Mouse (Mus musculus) macrophage (primary cell): ENCODE measurements around the gene Hnrnpul1. TPM values are rescaled to one million over a fixed set of nuclear protein-coding genes. Genes with fewer than 3 reads are reported as not detected.
A peak's percentile ranks its signal among the peaks of the same experiment; 100 is the strongest.
"Not testable (repeated sequence)": the region's sequence is repeated elsewhere in the genome, so short reads cannot be mapped to it uniquely, and the experiment has no call there.

Experiments
- H3K27ac ChIP-seq: fragments of 350-480 bp; formaldehyde crosslinking; 2 replicates; pipeline ENCODE4 v1.9.0; 2021
- H3K36me3 ChIP-seq: fragments of 350-480 bp; formaldehyde crosslinking; 2 replicates; pipeline ENCODE4 v1.9.0; 2021; ENCODE audit errors: inconsistent target
- H3K4me3 ChIP-seq: fragments of 350-480 bp; formaldehyde crosslinking; 2 replicates; pipeline ENCODE4 v1.9.0; 2021; ENCODE audit errors: inconsistent target
- H3K79me2 ChIP-seq: fragments of 350-480 bp; formaldehyde crosslinking; 2 replicates; pipeline ENCODE4 v1.9.0; 2021; ENCODE audit errors: inconsistent target
- WGBS: methylation state at CpG from one replicate; pipeline ENCODE4 v1.1.7; 2026; ENCODE audit warnings: inconsistent platforms; ENCODE audit not compliant: missing documents; 5-methylcytosine and 5-hydroxymethylcytosine counted together
- polyA plus RNA-seq: library from polyadenylated mRNA; stranded (reverse); fragments of 250-400 nt; gene quantifications from 3 replicates; pipeline ENCODE4 v1.2.4, GENCODE M21; 2018; ENCODE audit warnings: inconsistent platforms

Gene Hnrnpul1
- polyA plus RNA-seq, 1 experiment from 2014 or later = 149 TPM

DNA sequence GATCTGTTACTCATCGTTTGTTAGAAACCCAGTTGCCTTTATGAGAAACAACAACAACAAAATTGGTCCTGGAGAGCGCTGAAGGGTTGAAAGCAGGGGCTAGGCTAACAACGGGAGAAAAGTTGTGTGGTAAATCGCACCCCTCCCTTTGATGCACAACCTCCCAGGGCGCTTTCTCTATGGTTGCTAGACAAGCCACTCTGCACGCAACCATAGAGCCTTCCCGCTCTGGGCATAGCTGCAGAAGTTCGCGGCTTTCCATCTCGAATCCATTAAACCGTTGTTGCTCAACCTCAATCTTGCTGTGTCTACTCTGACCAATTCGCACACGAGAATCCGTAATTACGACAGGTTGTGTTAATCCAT lies 894 bp upstream of the Hnrnpul1 start:
- Histone ChIP-seq H3K4me3 (peak overlapping the region; percentile 48), H3K27ac (peak overlapping the region; percentile 94), H3K79me2 (peaks cover 37% of the 10 kb centered on the region), H3K36me3 (peaks cover 18% of the 10 kb centered on the region)
- 0% methylated on average over 15 of the region's 15 CpGs for WGBS

DNA sequence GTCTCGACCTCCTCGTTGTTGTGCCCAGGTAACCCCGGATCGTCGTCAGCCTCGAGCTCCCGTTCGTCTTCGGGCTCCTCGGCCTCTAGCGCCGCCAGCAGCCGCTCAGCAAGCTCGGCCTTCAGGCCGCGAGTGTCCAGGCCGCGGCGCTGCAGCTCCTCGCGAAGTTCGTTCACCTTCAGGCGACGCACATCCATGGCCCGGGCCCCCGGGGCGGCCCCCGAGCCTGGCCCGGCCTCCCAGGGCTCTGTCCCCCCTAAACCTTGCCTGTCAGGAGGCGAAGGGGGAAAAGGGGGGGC lies 169 bp downstream of the Hnrnpul1 start:
- H3K36me3 ChIP-seq = peaks cover 24% of the 10 kb centered on the region; the same call in 1 of the 2 replicates
- H3K27ac ChIP-seq = peak overlapping the region; percentile 68
- peak overlapping the region; percentile 84; the same call in 1 of the 2 replicates for H3K4me3 ChIP-seq
- H3K79me2 ChIP-seq = peaks cover 48% of the 10 kb centered on the region
- under 1% methylated on average over 30 of the region's 30 CpGs for WGBS

DNA sequence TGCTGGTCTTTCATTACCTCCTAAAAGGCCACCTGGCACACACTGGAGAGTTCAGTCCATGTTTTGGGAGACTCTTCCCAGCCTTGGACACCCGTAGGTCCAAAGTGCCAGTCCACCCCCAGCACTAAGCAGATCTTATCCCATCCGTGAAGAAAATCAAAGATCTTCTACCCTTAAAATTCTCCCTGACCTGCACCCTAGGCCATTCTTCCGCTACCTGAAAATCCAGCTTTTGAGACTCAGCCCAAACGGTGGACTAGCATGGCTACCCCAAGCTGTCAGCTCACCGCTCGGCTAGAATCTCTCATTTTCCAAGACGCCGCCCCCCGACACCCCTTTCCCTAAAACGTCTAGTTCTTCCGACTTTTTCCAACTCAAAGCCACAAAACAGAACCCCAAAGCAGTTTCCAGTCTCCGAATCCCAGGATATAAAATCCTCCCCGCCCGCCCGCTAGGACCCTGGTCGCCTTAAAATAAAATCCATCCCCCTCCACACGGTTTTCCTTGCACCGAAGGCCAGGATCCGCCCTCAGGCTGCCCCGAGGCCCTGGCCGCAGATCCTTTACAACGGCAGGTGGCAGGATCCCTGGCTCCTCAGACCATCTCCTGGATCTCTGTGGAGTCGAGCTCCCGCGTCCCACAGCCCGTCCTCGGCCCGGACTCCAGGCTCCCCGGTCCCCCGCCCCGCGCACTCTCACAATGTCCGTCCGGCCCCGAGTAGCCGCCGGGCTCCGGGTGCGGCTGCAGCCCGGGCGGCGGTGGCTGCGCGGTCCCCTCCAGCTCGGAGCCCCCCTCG lies 716 bp downstream of the Hnrnpul1 start:
- Histone ChIP-seq H3K36me3 (peaks cover 29% of the 10 kb centered on the region; the same call in 1 of the 2 replicates), H3K4me3 (peak overlapping the region; percentile 84), H3K79me2 (peaks cover 53% of the 10 kb centered on the region), H3K27ac (peak overlapping the region; percentile 68)
- WGBS = under 1% methylated on average over 43 of the region's 46 CpGs

DNA sequence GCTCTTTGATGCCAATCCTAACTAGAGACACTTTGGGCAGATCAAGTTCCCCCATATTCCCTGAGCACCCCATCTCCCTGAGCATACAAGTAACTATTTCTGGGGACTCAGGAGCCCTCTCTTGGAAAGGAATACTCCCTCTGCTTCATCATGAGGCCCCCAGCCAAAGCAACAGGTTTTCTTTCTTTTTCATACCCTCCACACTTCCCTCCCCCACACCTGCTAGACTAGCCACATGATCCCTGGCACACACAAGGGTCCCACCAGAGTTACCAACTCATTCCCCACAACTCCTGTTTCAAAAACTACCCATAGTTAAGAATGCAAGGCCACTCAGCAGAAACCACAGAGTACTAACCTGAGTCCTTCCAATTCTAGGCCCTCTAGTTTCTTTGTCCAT lies 1.5 kb downstream of the Hnrnpul1 start:
- Histone ChIP-seq H3K27ac (peak overlapping the region; percentile 68), H3K36me3 (peaks cover 31% of the 10 kb centered on the region; the same call in 1 of the 2 replicates), H3K79me2 (peaks cover 61% of the 10 kb centered on the region), H3K4me3 (peak overlapping the region; percentile 84)

DNA sequence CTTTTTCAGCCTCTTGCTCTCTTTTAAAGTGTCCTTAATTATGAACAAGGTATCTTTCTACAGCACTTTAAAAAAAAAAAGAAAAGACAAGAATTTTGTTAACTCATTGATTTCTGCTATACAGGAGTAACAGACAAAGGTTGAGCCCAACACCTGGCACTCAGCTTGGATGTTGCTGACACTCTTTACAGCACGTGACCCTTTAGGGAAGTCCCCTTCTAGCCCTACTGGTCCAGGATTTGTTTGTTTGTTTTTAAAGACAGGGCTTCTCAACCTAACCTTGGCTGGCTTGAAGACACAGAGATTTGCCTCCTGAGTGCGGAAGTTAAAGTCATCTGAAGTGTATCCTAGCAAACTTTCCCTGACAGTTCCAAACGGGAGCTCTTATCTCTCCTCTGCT lies 7.7 kb downstream of the Hnrnpul1 start:
- no peak overlapping the region for H3K4me3 ChIP-seq
- peaks cover 72% of the 10 kb centered on the region for H3K79me2 ChIP-seq
- peaks cover 94% of the 10 kb centered on the region for H3K36me3 ChIP-seq
- 87% methylated on average over 3 of the region's 3 CpGs for WGBS
- H3K27ac ChIP-seq = no peak overlapping the region

DNA sequence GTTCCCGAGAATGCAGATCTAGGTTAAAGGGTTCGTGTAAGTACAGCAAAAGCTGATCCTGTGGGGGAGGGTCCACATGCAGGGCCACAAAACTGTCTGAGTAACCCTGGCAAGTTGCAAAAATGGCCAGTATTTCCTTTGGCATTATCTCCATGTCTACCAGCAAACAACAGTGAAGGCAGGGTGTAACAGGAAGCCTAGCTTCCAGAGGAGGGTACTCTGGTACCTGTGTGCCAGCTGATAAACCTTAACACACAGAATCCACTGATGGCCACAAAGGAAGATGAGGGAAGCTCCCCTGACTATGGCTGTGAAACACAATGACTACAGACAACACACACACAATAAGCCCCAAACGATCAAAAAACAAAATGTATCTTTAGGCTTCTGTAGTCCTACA lies 16.3 kb downstream of the Hnrnpul1 start:
- Histone ChIP-seq H3K27ac (no peak overlapping the region), H3K36me3 (peaks cover 78% of the 10 kb centered on the region), H3K79me2 (peaks cover 59% of the 10 kb centered on the region), H3K4me3 (no peak overlapping the region)
- WGBS = 83% methylated on average over 3 of the region's 3 CpGs

DNA sequence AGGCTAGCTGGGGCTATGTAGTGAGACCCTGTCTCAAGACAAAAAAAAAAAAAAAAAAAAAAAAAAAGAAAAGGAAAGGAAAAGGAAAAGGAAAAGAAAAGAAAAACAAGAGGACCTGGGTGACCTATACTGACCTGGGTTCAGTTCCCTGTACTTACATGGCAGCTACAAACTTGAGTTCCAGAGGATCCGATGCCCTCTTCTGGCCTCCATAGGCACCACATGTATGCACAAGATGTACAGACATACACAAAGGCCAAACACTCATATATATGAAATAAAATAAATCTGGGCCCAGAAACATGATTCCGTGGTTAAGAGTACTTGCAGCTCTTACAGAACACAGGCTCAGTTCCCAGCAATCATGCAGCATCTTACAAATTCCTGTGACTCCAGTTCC lies 17.6 kb downstream of the Hnrnpul1 start:
- Histone ChIP-seq H3K79me2 (peaks cover 53% of the 10 kb centered on the region), H3K36me3 (peaks cover 77% of the 10 kb centered on the region), H3K27ac (no peak overlapping the region), H3K4me3 (no peak overlapping the region)
- WGBS = 94% methylated on average over 2 of the region's 2 CpGs

DNA sequence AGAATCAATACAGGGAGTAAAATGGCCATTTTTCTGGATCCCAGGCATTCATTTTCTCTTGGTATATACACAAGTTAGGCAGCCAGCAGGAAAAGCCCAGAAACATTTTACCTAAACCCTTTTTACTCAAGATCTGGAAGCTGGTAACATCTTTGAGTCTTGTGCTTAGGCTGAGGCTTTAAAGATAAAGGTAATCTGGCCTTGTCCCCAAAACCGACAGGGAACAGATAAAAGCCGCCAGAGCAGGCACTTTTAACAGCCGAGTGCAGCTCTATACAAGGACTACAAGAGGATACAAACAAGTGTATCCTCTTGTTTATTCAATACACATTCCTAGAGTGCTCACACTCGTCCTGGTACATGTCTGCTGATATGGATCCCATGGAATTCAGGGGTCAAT lies 19.6 kb downstream of the Hnrnpul1 start:
- peaks cover 60% of the 10 kb centered on the region for H3K79me2 ChIP-seq
- no peak overlapping the region for H3K4me3 ChIP-seq
- no peak overlapping the region for H3K27ac ChIP-seq
- H3K36me3 ChIP-seq = peaks cover 64% of the 10 kb centered on the region
- 93% methylated on average over 4 of the region's 4 CpGs for WGBS

DNA sequence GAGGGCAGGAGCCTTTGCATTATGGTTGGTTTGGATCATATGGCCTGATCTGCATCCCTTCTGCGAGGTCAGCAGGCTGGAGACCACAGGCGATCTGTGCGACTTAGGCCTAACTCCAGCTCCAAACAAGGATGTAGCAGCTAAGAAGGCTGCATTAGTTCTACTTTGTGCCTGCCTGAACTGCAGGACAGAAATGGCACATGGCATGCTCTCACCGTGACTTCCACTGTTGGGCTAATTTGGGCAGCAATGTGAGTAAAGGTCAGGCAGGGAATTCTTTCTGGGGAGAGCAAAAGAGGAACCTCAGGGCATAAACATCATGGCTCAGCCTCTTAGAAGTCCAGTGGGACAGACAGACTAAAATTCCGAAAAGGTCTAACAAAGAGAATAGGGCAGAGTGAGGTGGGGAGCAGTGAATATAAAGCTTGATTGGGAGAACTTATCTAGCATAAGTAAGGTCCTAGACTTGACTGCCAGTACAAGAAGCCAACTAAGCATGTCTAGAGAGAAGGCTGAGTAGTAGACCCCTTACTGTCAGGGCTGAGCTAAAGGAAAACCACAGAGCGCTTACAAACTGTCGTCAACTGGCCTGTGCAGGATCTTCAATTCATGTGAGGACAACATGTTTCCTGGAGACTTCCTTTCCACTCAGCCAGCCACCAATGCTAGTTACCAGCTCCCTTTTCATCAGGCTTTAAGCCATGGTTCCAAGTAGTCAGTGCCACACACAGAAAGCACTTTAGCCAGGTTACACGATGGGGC lies 23.1 kb downstream of the Hnrnpul1 start:
- peaks cover 53% of the 10 kb centered on the region; the same call in 1 of the 2 replicates for H3K79me2 ChIP-seq
- H3K4me3 ChIP-seq = no peak overlapping the region
- H3K27ac ChIP-seq = peak overlapping the region; percentile 83
- WGBS = 23% methylated on average over 8 of the region's 8 CpGs
- H3K36me3 ChIP-seq = peaks cover 68% of the 10 kb centered on the region

DNA sequence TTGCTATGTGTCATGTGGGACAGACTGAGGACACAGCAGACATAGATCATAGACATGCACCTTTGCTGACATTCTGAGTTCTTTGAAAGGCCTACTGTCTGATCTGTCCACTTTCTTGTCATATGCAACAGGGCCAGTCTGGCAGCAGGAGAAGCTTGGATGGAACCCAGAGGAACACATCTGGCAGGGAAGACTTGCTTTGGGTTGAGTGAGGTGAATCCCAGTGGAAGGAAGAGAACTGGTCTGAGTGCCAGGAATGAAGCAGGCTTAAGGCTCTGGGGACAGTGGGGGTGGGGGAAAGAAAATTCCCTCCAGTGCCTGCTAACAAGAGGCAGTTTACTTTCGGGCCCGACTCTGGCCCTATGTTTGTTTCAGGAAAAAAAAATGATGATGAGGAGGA lies 24.7 kb downstream of the Hnrnpul1 start:
- Histone ChIP-seq H3K4me3 (no peak overlapping the region), H3K36me3 (peaks cover 67% of the 10 kb centered on the region), H3K79me2 (peaks cover 37% of the 10 kb centered on the region; the same call in 1 of the 2 replicates), H3K27ac (peak overlapping the region; percentile 83)
- WGBS = 93% methylated on average over 2 of the region's 2 CpGs

DNA sequence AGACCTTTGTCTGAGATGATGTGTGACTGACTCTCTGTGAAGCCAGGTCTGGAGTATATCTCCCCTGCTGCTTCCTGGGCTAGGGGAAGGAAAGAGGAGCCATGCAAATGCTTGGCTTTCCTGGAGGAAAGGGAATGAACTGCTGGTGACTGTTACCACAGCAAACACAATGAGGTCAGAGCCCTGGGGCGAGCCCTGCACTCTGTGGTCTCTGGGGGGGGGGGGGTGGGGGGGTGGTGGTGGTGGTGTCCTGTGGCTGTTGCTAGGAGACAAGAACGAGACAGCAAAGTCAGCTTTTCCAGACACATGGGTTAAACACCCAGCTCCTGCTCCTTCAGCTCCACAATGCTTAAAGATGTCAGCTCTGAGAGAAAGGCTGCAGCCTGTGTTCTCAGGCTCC lies 25.2 kb downstream of the Hnrnpul1 start:
- H3K27ac ChIP-seq = peak overlapping the region; percentile 83
- no peak overlapping the region for H3K4me3 ChIP-seq
- WGBS = no CpG with 5 or more reads among the region's 2 CpGs

DNA sequence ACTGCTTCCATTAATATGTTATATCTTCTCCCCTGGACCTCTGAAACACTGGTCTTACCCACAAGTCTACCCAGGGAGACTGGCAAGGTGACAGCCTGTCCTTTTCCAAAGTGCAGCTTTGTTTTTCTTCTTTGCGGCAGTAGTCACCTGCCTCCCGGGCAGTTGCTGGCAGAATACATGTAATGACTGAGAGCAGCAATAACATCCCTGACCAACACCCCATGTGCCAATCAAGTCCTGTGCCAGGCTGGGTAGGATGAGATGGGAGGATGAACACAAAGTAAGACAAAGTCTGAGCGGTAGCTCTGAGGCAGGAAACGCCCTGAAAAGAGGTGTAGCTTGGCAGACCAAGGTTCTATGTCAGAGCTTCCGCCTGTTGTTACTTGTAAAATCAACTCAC lies 26.8 kb downstream of the Hnrnpul1 start:
- peaks cover 28% of the 10 kb centered on the region; the same call in 1 of the 2 replicates for H3K79me2 ChIP-seq
- H3K27ac ChIP-seq = no peak overlapping the region
- no peak overlapping the region for H3K4me3 ChIP-seq
- peaks cover 65% of the 10 kb centered on the region for H3K36me3 ChIP-seq
- 92% methylated on average over 5 of the region's 5 CpGs for WGBS

More for the DNA sequence above, 25.2 kb downstream of the Hnrnpul1 start:
- peaks cover 32% of the 10 kb centered on the region; the same call in 1 of the 2 replicates for H3K79me2 ChIP-seq
- peaks cover 67% of the 10 kb centered on the region for H3K36me3 ChIP-seq

DNA sequence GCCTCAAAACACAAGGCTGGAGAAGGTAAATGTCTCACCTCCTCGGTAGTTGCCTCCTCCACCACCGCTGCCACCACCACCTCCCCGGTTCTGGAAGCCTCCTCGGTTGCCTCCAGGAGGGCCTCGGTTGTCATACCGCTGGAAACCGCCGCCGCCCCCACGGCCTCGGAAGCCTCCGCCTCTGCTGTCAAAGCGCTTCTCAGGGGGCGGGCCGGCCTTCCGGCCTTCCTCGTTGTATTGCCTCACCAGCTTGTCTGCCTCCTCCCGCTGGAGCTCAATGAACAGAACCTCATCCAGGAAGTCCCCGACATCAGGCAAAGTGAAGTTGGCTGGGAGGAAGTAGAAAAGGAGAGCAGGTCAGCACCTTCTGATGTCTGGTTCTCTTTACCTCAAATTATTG lies 28.7 kb downstream of the Hnrnpul1 start:
- Histone ChIP-seq H3K79me2 (peaks cover 28% of the 10 kb centered on the region; the same call in 1 of the 2 replicates), H3K4me3 (no peak overlapping the region), H3K27ac (no peak overlapping the region), H3K36me3 (peaks cover 57% of the 10 kb centered on the region)
- 82% methylated on average over 15 of the region's 19 CpGs for WGBS

DNA sequence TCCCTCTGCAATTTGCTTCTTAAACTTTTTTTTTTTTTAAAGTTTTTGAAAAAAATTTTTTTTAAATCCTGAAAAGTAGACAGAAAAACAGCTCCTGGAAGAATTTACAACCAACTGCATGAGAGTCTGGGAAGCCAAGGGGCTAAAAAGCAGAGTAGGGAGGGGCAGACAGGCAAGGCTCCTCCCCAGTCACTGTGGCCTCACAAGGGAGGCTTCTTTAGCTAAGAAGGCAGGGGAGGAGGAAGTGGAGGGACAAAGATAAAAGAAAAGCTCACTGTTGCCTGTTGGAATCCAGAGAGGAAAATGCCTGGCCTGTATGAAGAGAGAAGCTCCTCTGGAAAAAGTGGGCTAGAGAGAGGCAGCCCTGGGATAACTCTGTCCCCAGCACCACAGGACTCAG lies 32.8 kb downstream of the Hnrnpul1 start:
- peak overlapping the region; percentile 8; the same call in 1 of the 2 replicates for H3K27ac ChIP-seq
- H3K4me3 ChIP-seq = not testable (repeated sequence)
- peaks cover 35% of the 10 kb centered on the region for H3K36me3 ChIP-seq
- peaks cover 21% of the 10 kb centered on the region for H3K79me2 ChIP-seq

DNA sequence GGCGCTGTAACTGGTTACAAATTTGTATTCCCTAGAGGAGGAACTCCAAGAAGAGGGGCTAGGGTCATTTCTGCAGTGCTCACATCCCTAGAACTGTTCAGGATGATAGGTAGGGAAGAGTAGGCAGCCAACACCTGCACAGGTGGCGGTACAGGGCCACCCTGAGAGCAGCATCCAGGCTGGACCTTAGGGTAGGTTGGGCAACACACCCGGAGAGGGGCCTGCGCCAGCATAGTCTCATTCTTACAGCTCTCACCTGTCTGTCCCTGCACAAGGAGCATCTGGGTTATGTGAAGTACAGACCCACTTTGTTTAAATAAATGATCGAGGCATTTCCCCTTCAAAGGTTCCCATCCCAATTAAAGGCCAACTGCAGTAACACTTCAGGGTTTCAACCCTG lies 33.8 kb downstream of the Hnrnpul1 start:
- H3K4me3 ChIP-seq = no peak overlapping the region
- H3K36me3 ChIP-seq = peaks cover 33% of the 10 kb centered on the region
- peaks cover 31% of the 10 kb centered on the region for H3K79me2 ChIP-seq
- 78% methylated on average over 5 of the region's 5 CpGs for WGBS
- H3K27ac ChIP-seq = no peak overlapping the region
